Mouse (Mus musculus) kidney, embryonic 15.5 days (tissue): ENCODE data around the gene Rnf135. TPM values are rescaled to one million over a fixed set of nuclear protein-coding genes. Genes with fewer than 3 reads are reported as not detected.
A peak's percentile ranks its signal among the peaks of the same experiment; 100 is the strongest.
"Not testable (repeated sequence)": the region's sequence is repeated elsewhere in the genome, so short reads cannot be mapped to it uniquely, and the experiment has no call there.

ENCODE experiments used
- ATAC-seq: fragments of 200-750 bp; cut with Nextera tagmentation; replicated peaks from 2 replicates; pipeline ENCODE4 v1.8.0; 2017; ENCODE audit warnings: moderate TSS enrichment; ENCODE audit not compliant: low FRiP score
- H3K27ac ChIP-seq: fragments of 300-500 bp; sonication (generic); 2 replicates; pipeline ENCODE4 v1.5.1; 2015; ENCODE audit warnings: mild to moderate bottlenecking, inconsistent platforms
- H3K27me3 ChIP-seq: fragments of 300-500 bp; sonication (generic); 2 replicates; pipeline ENCODE4 v1.6.1; 2015; ENCODE audit warnings: inconsistent platforms
- H3K36me3 ChIP-seq: fragments of 300-500 bp; sonication (generic); 2 replicates; pipeline ENCODE4 v1.6.1; 2015; ENCODE audit warnings: inconsistent platforms
- H3K4me1 ChIP-seq: fragments of 300-500 bp; sonication (generic); 2 replicates; pipeline ENCODE4 v1.6.1; 2015; ENCODE audit warnings: inconsistent platforms
- H3K4me2 ChIP-seq: fragments of 300-500 bp; sonication (generic); 2 replicates; pipeline ENCODE4 v1.6.1; 2015; ENCODE audit warnings: moderate library complexity, mild to moderate bottlenecking, inconsistent platforms
- H3K4me3 ChIP-seq: fragments of 300-500 bp; sonication (generic); replicated peaks from 2 replicates; pipeline ENCODE4 v1.5.1; 2015; ENCODE audit warnings: mild to moderate bottlenecking, inconsistent platforms
- H3K9ac ChIP-seq: fragments of 300-500 bp; sonication (generic); 2 replicates; pipeline ENCODE4 v1.6.1; 2015; ENCODE audit warnings: mild to moderate bottlenecking, inconsistent platforms
- H3K9me3 ChIP-seq: fragments of 300-500 bp; sonication (generic); replicated peaks from 2 replicates; pipeline ENCODE4 v1.6.1; 2016; ENCODE audit warnings: inconsistent platforms
- WGBS: fragments of 180-500 bp; shearing (Covaris S2); methylation state at CpG from one replicate; pipeline ENCODE4 v1.1.7; 2015; ENCODE audit warnings: mixed read lengths; 5-methylcytosine and 5-hydroxymethylcytosine counted together
- polyA plus RNA-seq: library from polyadenylated mRNA; unstranded; fragments of >200 nt; fragmentation: Nextera tagmentation; extraction: Ambion mirVana; gene quantifications from 2 replicates; pipeline ENCODE4 v1.2.1, GENCODE M21; 2015

Rnf135 gene
- polyA plus RNA-seq, 1 experiment from 2014 or later = 11.6 TPM

GRCm38 (mm10) chr11:80184531-80185071 is 950 bp downstream of the Rnf135 start:
- peaks cover under 1% of the 10 kb centered on the region; the same call in 1 of the 2 replicates for H3K36me3 ChIP-seq
- peak overlapping the region; percentile 66 for H3K9ac ChIP-seq

GRCm38 (mm10) chr11:80185441-80185976 is 1.9 kb downstream of the Rnf135 start:
- H3K4me3 ChIP-seq = not testable (repeated sequence)
- 67% methylated on average over 5 of the region's 5 CpGs for WGBS

More at GRCm38 (mm10) chr11:80184531-80185071, 950 bp downstream of the Rnf135 start:
- H3K9me3 ChIP-seq = no peaks in the 10 kb centered on the region
- H3K4me1 ChIP-seq = peaks cover 8% of the 10 kb centered on the region; the same call in 1 of the 2 replicates
- peak overlapping the region; percentile 77 for H3K4me3 ChIP-seq
- peak overlapping the region; percentile 92 for H3K27ac ChIP-seq
- ATAC-seq = no peak
- no peaks in the 10 kb centered on the region for H3K27me3 ChIP-seq
- H3K4me2 ChIP-seq = peak overlapping the region; percentile 73
- WGBS = 88% methylated on average over 6 of the region's 6 CpGs

GRCm38 (mm10) chr11:80190280-80190679 is 6.6 kb downstream of the Rnf135 start:
- H3K36me3 ChIP-seq = peaks cover 25% of the 10 kb centered on the region
- H3K9me3 ChIP-seq = no peaks in the 10 kb centered on the region
- ATAC-seq = no peak
- no peak overlapping the region for H3K4me2 ChIP-seq
- no peak overlapping the region for H3K27ac ChIP-seq
- no peak overlapping the region for H3K4me3 ChIP-seq
- no peaks in the 10 kb centered on the region for H3K27me3 ChIP-seq
- no peak overlapping the region for H3K9ac ChIP-seq
- H3K4me1 ChIP-seq = 0 out of 2 replicates have a peak, but pooled peaks cover 2% of the 10 kb centered on the region
- 58% methylated on average over 4 of the region's 4 CpGs for WGBS

More at GRCm38 (mm10) chr11:80185441-80185976, 1.9 kb downstream of the Rnf135 start:
- peak overlapping the region; percentile 73; the same call in 1 of the 2 replicates for H3K4me2 ChIP-seq
- H3K4me1 ChIP-seq, H3K9me3 ChIP-seq, H3K36me3 ChIP-seq, H3K9ac ChIP-seq, H3K27ac ChIP-seq, H3K27me3 ChIP-seq, ATAC-seq: not testable (repeated sequence)

GRCm38 (mm10) chr11:80193827-80194226 is 10.2 kb downstream of the Rnf135 start:
- no peak overlapping the region for H3K9ac ChIP-seq
- no peak overlapping the region for H3K4me2 ChIP-seq
- peaks cover 31% of the 10 kb centered on the region for H3K36me3 ChIP-seq
- WGBS = 61% methylated on average over 4 of the region's 4 CpGs
- H3K27me3 ChIP-seq = no peaks in the 10 kb centered on the region
- no peak overlapping the region for H3K4me3 ChIP-seq
- ATAC-seq = no peak
- H3K27ac ChIP-seq = no peak overlapping the region
- no peaks in the 10 kb centered on the region for H3K4me1 ChIP-seq
- H3K9me3 ChIP-seq = no peaks in the 10 kb centered on the region

GRCm38 (mm10) chr11:80196351-80196750 is 12.7 kb downstream of the Rnf135 start:
- H3K9ac ChIP-seq = no peak overlapping the region
- ATAC-seq = no peak
- 90% methylated on average over 7 of the region's 7 CpGs for WGBS

GRCm38 (mm10) chr11:80199316-80199715 is 15.7 kb downstream of the Rnf135 start:
- Histone ChIP-seq H3K4me1 (no peaks in the 10 kb centered on the region), H3K4me3 (no peak overlapping the region), H3K4me2 (no peak overlapping the region), H3K36me3 (peaks cover 19% of the 10 kb centered on the region), H3K9ac (no peak overlapping the region), H3K27me3 (no peaks in the 10 kb centered on the region), H3K9me3 (no peaks in the 10 kb centered on the region), H3K27ac (no peak overlapping the region)
- no peak for ATAC-seq
- WGBS = 97% methylated on average over 3 of the region's 3 CpGs

More at GRCm38 (mm10) chr11:80196351-80196750, 12.7 kb downstream of the Rnf135 start:
- Histone ChIP-seq H3K4me2 (no peak overlapping the region), H3K36me3 (peaks cover 25% of the 10 kb centered on the region), H3K27ac (no peak overlapping the region), H3K4me1 (no peaks in the 10 kb centered on the region), H3K27me3 (no peaks in the 10 kb centered on the region), H3K4me3 (no peak overlapping the region), H3K9me3 (no peaks in the 10 kb centered on the region)

- H3K27ac ChIP-seq = no peak overlapping the region
- ATAC-seq = no peak
- no peaks in the 10 kb centered on the region for H3K9me3 ChIP-seq
- H3K36me3 ChIP-seq = peaks cover 14% of the 10 kb centered on the region
- no peaks in the 10 kb centered on the region for H3K27me3 ChIP-seq
- H3K4me3 ChIP-seq = no peak overlapping the region
- H3K4me2 ChIP-seq = no peak overlapping the region
- 90% methylated on average over 2 of the region's 2 CpGs for WGBS
- no peak overlapping the region for H3K9ac ChIP-seq
- peaks cover under 1% of the 10 kb centered on the region; the same call in 1 of the 2 replicates for H3K4me1 ChIP-seq
These were observed 16.1 kb downstream of the Rnf135 start for GRCm38 (mm10) chr11:80199773-80200172.

- 79% methylated on average over 1 of the region's 1 CpGs for WGBS
- no peak overlapping the region for H3K4me3 ChIP-seq
- H3K9ac ChIP-seq = no peak overlapping the region
- no peak overlapping the region for H3K27ac ChIP-seq
- no peak overlapping the region for H3K4me2 ChIP-seq
- H3K36me3 ChIP-seq = peaks cover 8% of the 10 kb centered on the region
- ATAC-seq = no peak
- peaks cover 5% of the 10 kb centered on the region; the same call in 1 of the 2 replicates for H3K4me1 ChIP-seq
- no peaks in the 10 kb centered on the region for H3K9me3 ChIP-seq
- no peaks in the 10 kb centered on the region for H3K27me3 ChIP-seq
These were observed 16.7 kb downstream of the Rnf135 start for GRCm38 (mm10) chr11:80200326-80200725.

- Histone ChIP-seq H3K27me3 (no peaks in the 10 kb centered on the region), H3K9ac (no peak overlapping the region), H3K9me3 (no peaks in the 10 kb centered on the region), H3K4me1 (peaks cover 5% of the 10 kb centered on the region; the same call in 1 of the 2 replicates), H3K27ac (no peak overlapping the region), H3K36me3 (0 out of 2 replicates have a peak, but pooled peaks cover 4% of the 10 kb centered on the region), H3K4me3 (no peak overlapping the region), H3K4me2 (no peak overlapping the region)
- ATAC-seq = no peak
- WGBS = 65% methylated on average over 6 of the region's 6 CpGs
These were observed 18.6 kb downstream of the Rnf135 start for GRCm38 (mm10) chr11:80202296-80202695.

GRCm38 (mm10) chr11:80204037-80204436 is 20.4 kb downstream of the Rnf135 start:
- WGBS = 73% methylated on average over 3 of the region's 3 CpGs
- Histone ChIP-seq H3K9ac (no peak overlapping the region), H3K4me2 (no peak overlapping the region), H3K27me3 (no peaks in the 10 kb centered on the region), H3K36me3 (0 out of 2 replicates have a peak, but pooled peaks cover 1% of the 10 kb centered on the region), H3K4me3 (no peak overlapping the region), H3K4me1 (peaks cover 8% of the 10 kb centered on the region; the same call in 1 of the 2 replicates), H3K27ac (no peak overlapping the region), H3K9me3 (no peaks in the 10 kb centered on the region)
- no peak for ATAC-seq

GRCm38 (mm10) chr11:80204941-80205340 is 21.3 kb downstream of the Rnf135 start:
- H3K9me3 ChIP-seq = no peaks in the 10 kb centered on the region
- peaks cover 10% of the 10 kb centered on the region; the same call in 1 of the 2 replicates for H3K4me1 ChIP-seq
- ATAC-seq = no peak
- no peaks in the 10 kb centered on the region for H3K36me3 ChIP-seq
- no peaks in the 10 kb centered on the region for H3K27me3 ChIP-seq
- H3K9ac ChIP-seq = no peak overlapping the region
- no peak overlapping the region for H3K4me2 ChIP-seq
- H3K4me3 ChIP-seq = no peak overlapping the region
- 40% methylated on average over 5 of the region's 5 CpGs for WGBS
- H3K27ac ChIP-seq = no peak overlapping the region

GRCm38 (mm10) chr11:80208465-80208859 is 24.8 kb downstream of the Rnf135 start:
- 36% methylated on average over 7 of the region's 7 CpGs for WGBS
- H3K27ac ChIP-seq = no peak overlapping the region
- H3K9me3 ChIP-seq = no peaks in the 10 kb centered on the region
- H3K27me3 ChIP-seq = no peaks in the 10 kb centered on the region
- peak overlapping the region; percentile 74 for H3K4me3 ChIP-seq
- peak; percentile 20; the same call in 1 of the 2 replicates for ATAC-seq
- H3K9ac ChIP-seq = no peak overlapping the region; the same call in 1 of the 2 replicates
- H3K4me2 ChIP-seq = peak overlapping the region; percentile 68; the same call in 1 of the 2 replicates
- peaks cover 5% of the 10 kb centered on the region for H3K36me3 ChIP-seq
- H3K4me1 ChIP-seq = peaks cover 16% of the 10 kb centered on the region
